Mouse (Mus musculus): ENCODE measurements around the gene Prdm15. TPM values are rescaled to one million over a fixed set of nuclear protein-coding genes. Genes with fewer than 3 reads are reported as not detected.

Gene Prdm15
- 6.4 and 16.6 TPM in 2 replicates for total RNA-seq (2017)

- peak; percentile 56 for ATAC-seq (replicated peaks; ENCODE audit: low read depth, poor library complexity, severe bottlenecking)
These were observed at the start of gene Prdm15 for GRCm38 (mm10) chr16:97851741-97852319. Gene Prdm15, minus strand, starts transcription at chr16:97851850.

- 0 out of 2 replicates have a peak, but pooled peaks have one; percentile 22 for ATAC-seq (replicated peaks; ENCODE audit: low read depth, poor library complexity, severe bottlenecking)
These were observed 45.8 kb upstream of the Prdm15 start for GRCm38 (mm10) chr16:97897346-97898024.

DNA sequence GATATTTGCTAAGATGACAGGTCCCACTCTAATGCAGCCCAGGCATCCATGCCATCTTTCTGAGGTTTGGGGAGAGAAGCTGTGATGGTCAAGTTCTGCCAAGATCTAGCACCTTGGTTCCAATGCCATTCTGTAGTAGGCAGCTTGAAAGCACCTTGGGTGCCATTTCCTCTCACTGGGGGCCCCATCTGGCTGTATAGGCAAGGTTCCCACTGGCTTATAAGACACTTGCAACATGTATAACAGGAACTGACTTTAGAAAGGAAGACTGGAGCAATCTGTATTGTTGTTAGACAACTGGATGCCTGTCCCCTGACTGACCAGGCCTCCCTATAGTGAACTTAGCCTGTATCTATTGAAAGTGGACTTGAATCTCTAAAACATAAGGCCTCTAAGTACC is 36.1 kb upstream of the Prdm15 start:
- ATAC-seq (replicated peaks; ENCODE audit: low read depth, poor library complexity, severe bottlenecking), result no peak

DNA sequence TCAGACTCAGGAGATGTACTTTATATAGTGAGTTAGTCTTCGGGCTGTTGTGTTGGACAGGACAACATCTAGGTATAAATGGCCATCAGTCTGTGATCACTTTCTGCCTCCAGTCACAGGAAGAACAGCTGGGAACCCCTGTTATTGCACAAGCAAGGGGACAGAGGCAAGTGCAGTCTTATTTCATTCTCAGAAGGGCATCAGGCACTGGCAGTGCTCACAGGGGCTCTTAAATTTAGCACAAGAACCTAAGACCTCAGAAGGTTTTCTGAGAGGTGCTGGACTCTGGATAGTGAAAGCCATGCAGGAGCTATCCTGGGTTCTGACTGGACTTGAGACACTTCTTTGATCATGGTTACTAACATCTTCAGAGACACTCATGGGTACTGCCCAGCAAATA is 32.0 kb upstream of the Prdm15 start:
- ATAC-seq (replicated peaks; ENCODE audit: low read depth, poor library complexity, severe bottlenecking), result no peak

DNA sequence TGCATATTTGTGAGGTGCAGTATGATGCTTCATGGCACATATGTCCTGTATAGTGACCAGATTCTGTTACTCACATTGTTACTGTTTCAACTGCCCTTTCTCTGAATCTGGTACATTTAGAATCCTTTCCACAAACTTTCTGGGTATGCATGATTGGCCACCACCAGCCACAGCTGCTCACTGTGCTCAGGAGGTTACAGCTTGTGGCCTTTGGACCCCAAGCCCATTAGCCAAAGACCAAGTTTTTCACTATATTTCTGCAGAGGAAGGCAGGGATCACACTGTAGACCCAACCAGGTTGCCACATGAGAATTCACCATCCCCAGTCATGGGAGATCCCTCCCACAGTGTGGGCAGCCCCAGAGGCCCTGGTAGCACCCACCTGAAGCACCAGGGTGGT is 31.2 kb upstream of the Prdm15 start:
- no peak for ATAC-seq (replicated peaks; ENCODE audit: low read depth, poor library complexity, severe bottlenecking)

DNA sequence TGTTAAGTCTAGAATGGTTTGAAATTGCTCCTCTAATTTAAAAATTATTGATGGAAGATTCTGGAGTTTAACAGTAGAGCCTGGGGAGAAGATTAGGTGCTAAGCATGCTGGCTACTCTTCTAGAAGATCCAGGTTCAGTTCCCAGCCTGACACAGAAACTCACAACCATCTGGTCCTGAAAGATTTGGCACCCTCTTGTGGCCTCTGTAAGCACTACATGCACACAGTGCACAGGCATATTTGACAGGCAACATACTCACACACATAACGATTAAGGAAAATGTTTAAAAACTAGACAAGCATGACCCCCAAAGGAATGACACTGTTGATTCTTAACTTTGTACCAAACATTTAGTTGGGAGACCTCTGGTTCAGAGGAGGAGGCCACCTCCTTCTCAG is 27.5 kb upstream of the Prdm15 start:
- ATAC-seq (replicated peaks; ENCODE audit: low read depth, poor library complexity, severe bottlenecking), result peak; percentile 91

- ATAC-seq (replicated peaks; ENCODE audit: low read depth, poor library complexity, severe bottlenecking), result no peak
These were observed 25.9 kb upstream of the Prdm15 start for GRCm38 (mm10) chr16:97877502-97877901.

GRCm38 (mm10) chr16:97875101-97875500 is 23.5 kb upstream of the Prdm15 start:
- no peak for ATAC-seq (replicated peaks; ENCODE audit: low read depth, poor library complexity, severe bottlenecking)

GRCm38 (mm10) chr16:97874376-97874775 is 22.7 kb upstream of the Prdm15 start:
- no peak for ATAC-seq (replicated peaks; ENCODE audit: low read depth, poor library complexity, severe bottlenecking)

GRCm38 (mm10) chr16:97872657-97873056 is 21.0 kb upstream of the Prdm15 start:
- no peak for ATAC-seq (replicated peaks; ENCODE audit: low read depth, poor library complexity, severe bottlenecking)

DNA sequence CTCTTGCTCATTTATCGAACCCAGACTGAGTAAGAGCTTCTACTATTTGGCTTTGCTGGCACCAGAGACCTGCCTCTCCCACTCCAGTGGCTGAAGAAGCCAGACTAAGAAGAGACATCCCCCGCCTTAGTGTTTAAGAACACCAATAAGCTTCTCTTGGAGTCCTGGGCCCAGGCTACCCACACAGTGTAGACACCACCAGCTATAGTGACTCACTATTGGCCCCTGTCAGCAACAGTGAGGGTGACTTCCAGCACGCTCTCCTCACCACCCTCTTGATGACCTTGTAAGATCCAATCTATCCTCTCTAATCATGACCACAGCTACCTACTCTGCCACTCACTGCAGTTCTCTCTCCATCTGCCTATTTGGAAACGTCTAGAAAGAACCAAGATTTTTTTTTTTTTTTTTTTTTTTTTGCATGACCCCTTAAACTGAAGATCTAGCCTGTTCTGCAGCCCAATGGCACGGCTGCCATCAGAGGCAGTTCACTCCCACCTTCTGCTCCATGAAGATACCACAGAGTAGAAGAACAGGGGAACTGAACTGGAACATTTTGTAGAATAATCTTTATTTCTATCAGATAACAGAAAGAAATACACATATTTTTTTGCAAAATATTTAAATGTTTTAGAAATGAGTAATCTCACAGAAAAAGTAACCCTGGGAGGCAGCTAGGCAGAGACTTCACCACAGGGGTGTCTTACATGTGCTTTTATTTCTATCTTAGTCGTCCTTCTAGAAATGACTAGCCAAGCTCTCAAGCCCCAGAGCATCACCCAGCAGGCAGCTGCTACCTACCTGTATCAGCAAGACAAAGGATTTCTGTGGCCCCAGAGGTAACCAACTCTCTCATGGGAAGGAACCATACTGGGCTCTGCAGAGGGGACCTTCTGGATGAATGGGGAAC is 17.8 kb upstream of the Prdm15 start:
- ATAC-seq (replicated peaks; ENCODE audit: low read depth, poor library complexity, severe bottlenecking), result no peak

GRCm38 (mm10) chr16:97863932-97864467 is 12.3 kb upstream of the Prdm15 start:
- no peak for ATAC-seq (replicated peaks; ENCODE audit: low read depth, poor library complexity, severe bottlenecking)

GRCm38 (mm10) chr16:97856050-97856449 is 4.4 kb upstream of the Prdm15 start:
- no peak for ATAC-seq (replicated peaks; ENCODE audit: low read depth, poor library complexity, severe bottlenecking)

GRCm38 (mm10) chr16:97851061-97851740 is 449 bp downstream of the Prdm15 start:
- ATAC-seq (replicated peaks; ENCODE audit: low read depth, poor library complexity, severe bottlenecking), result peak; percentile 68

DNA sequence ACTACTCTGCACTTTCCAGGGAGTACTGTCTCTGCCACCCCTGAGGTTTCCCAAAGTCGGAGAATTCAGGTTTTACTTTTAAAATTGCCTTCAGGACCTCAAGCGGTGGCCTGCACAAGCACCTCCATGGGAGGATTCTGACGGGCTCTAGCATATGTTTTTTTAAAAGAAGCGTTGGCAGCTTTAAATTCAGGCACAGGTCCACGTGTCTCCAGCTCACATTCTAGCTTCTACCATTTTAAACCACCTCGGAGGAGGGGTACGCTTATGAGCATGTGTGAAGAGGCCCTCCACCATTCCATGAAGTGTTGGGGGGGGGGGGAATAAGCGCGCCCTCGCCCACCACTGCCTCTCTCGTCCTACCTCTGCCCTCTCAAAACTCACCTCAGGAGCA is 986 bp downstream of the Prdm15 start:
- ATAC-seq (replicated peaks; ENCODE audit: low read depth, poor library complexity, severe bottlenecking), result peak; percentile 31

DNA sequence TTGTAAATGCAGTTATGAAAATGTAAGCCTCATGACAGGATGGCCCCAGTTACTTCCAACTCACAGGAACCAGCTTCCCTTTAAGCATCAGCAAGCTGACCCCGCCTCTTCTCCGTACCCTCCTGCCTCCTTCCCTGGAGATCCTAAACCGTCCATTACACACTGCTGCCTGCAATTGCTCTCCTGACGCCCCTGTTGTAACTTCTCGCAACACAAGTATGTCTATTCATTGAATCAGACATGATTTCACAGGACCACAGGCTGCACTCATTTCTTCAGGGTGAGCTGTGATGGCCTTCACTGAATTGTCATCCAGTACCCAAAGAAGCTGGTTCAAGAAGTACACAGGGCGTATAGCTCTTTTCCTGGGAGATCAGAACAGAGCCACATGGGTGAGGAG is 2.8 kb downstream of the Prdm15 start:
- ATAC-seq (replicated peaks; ENCODE audit: low read depth, poor library complexity, severe bottlenecking), result no peak

DNA sequence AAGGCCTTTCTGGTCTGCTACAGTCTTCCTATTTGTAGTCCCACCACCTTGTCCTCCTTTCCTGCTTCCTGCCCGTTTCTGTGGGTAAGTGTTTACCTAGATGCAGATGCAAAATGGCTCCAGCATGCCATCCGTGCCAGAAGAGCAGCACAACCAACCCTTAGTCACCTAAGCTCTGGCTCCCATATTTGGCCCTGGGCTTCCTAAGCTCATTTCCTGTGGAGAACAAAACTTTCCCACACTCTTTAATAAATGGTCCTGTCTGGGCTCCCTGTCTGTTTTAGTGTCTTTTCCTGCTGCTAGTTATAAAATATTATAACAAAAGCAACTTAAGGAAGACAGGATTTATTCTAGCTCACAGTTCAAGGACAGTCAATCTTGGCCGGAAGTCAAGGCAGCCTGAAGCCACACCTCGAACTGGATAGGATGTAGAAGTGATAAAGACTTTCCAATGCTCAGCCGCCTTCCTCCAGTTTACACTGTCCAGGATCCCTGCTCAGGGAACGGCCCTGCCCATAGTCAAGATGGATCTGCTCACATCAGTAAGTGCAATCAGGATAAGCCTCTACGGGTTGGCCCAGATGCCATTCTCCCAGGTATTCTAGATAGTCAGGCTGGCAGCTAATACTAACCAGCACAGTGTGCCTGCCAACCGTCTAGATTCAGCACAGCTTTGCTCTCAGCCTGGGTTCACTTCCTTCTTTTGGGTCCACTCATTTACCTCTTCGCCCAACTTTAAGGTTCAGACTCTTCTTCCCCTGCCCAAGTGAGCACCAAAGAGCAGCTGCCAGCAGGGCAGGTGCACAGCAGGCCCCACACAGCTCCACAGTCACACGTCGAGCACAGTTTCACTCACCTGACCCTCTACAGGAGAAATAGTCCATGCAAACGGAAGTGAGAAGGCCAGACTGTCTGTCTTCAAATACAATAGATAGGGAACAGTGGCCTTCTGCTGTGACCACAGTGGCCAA is 6.4 kb downstream of the Prdm15 start:
- no peak for ATAC-seq (replicated peaks; ENCODE audit: low read depth, poor library complexity, severe bottlenecking)

DNA sequence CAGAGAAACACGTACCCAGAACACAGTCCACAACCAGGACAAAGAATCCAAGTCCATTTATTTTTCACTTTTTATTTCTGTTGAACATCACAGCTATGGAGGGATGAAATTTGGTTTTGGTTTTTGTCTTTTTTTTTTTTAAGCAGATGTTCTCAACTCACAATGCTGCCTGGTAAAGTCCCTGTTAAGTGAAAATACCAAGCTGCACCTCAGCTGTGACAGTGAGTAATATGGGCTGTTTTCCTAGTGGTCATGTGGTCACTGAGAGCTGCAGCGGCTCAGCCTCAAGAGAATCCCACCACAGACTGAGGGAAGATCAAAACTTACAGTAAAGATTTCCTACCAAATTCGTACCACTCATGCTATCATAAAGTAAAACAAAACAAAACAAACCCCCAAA is 19.5 kb downstream of the Prdm15 start:
- ATAC-seq (replicated peaks; ENCODE audit: low read depth, poor library complexity, severe bottlenecking), result no peak

GRCm38 (mm10) chr16:97828207-97828606 is 23.4 kb downstream of the Prdm15 start:
- ATAC-seq (replicated peaks; ENCODE audit: low read depth, poor library complexity, severe bottlenecking), result no peak

Data from common myeloid progenitor, adult 5-6 weeks (primary cell).